Mouse (Mus musculus): ENCODE measurements around the gene Olfr198. TPM values are rescaled to one million over a fixed set of nuclear protein-coding genes. Genes with fewer than 3 reads are reported as not detected.
"Not testable (repeated sequence)": the region's sequence is repeated elsewhere in the genome, so short reads cannot be mapped to it uniquely, and the experiment has no call there.

The Olfr198 gene
- not detected for total RNA-seq (2021)

DNA sequence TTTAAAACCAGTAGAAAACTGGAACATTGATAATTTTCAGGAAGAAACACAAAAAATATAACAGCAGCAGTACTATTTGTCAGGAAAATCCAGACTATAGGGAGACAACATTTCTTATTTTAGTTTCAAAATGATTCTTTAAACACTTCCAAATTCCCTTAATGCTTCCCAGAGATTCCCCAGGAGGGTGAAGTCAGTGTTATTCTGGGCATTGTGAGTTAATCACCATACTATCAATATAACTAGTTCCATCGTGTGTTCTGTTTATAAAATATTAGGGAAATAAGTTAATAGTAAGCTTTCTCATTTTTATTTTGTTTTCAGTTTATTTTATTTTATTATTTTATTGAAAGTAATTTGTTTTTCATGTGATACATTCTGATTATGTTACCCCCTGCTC lies at the start of gene Olfr198:
Gene Olfr198, minus strand, starts transcription at position 101 of the 400 bp plus-strand sequence.
- not testable (repeated sequence) for DNase-seq

DNA sequence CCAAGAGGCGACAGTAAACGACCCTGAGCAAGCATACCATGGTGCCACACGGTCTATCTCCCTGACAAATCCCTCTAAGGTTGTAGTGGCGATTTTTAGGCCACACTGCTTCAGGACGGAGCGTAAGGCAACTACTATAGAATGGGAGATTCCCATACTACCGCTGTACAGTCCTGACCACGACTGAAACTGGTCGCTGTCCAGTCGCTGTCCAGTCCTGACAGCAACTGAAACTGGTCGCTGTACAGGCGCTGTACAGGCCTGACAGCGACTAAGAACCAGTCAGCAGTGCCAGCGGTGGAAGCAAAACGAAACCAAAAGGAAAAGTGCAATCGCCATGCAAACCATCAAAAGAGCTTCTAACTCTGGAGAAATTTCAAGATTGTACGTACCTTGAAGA lies 46.4 kb upstream of the Olfr198 start:
- DNase-seq = no peak

GRCm38 (mm10) chr16:59219667-59220066 lies 16.3 kb upstream of the Olfr198 start, which contains the start of gene Olfr199:
Olfr199 (minus strand) TSS chr16:59219767.
- not testable (repeated sequence) for DNase-seq

DNA sequence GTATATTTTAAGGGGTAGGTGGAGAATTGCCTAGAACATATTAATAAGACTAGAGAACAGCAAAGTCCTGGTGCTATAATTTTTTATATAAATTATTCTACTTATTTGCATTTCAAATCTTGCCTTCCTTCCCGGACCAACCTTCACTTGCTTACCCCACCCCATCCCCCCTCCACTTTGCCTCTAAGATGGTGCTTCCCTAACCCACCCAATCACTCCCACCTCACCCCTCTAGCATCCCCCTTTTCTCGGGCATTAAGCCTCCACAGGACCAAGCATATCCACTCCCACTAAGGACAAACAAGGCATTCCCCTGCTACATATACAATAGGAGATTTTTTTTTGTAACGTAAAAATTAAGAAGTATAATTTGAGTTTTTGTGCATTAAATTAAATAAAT lies 14.5 kb upstream of the Olfr198 start:
- not testable (repeated sequence) for DNase-seq

DNA sequence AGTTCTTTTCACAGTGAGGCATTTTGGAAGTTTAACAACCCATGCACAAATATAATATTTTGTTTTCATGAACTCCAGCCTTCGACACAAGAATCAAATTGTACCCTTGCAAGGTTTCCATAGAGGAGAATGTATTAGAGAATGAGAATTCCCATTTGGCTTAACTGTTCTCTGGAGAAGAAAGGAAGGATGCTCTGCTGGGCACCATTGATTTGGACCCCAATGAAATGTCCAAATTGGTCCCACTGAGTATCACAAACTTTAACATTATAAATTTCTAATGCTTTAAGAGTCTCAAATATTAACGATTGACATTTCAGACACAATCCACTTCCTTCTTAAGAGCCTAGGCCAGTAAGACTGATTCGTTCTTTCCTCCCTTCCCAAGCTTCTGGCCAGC lies 33.0 kb downstream of the Olfr198 start, which contains the start of gene Olfr196:
Gene Olfr196, minus strand, starts transcription at position 101 of the 400 bp plus-strand sequence.
- no peak for DNase-seq

GRCm38 (mm10) chr16:59151996-59152395 lies 51.3 kb downstream of the Olfr198 start:
- DNase-seq = no peak

Other genes with a start within 250 kb of the Olfr198 start
- gene Olfr183, start 208.2 kb downstream of the Olfr198 start, total RNA-seq (2021) = not detected
- not detected for gene Olfr186, start 173.2 kb downstream of the Olfr198 start, total RNA-seq (2021)
- gene Olfr187, start 163.8 kb downstream of the Olfr198 start, total RNA-seq (2021) = not detected
- gene Olfr190, start 125.5 kb downstream of the Olfr198 start, total RNA-seq (2021) = not detected
- gene Olfr191, start 113.7 kb downstream of the Olfr198 start, total RNA-seq (2021) = not detected
- not detected for gene Olfr193, start 91.7 kb downstream of the Olfr198 start, total RNA-seq (2021)
- gene Olfr194, start 82.5 kb downstream of the Olfr198 start, total RNA-seq (2021) = not detected
- gene Olfr195, start 56.5 kb downstream of the Olfr198 start, total RNA-seq (2021) = not detected
- not detected for gene Olfr196, start 33.1 kb downstream of the Olfr198 start, total RNA-seq (2021)
- gene Olfr199, start 16.2 kb upstream of the Olfr198 start, total RNA-seq (2021) = not detected
- gene Olfr201, start 69.1 kb upstream of the Olfr198 start, total RNA-seq (2021) = not detected
- not detected for gene Olfr202, start 83.3 kb upstream of the Olfr198 start, total RNA-seq (2021)
- gene Olfr203, start 95.3 kb upstream of the Olfr198 start, total RNA-seq (2021) = not detected
- gene Olfr204, start 114.7 kb upstream of the Olfr198 start, total RNA-seq (2021) = not detected
- gene Olfr205, start 127.6 kb upstream of the Olfr198 start, total RNA-seq (2021) = not detected
- not detected for gene Olfr206, start 145.7 kb upstream of the Olfr198 start, total RNA-seq (2021)
- gene Olfr209, start 160.5 kb upstream of the Olfr198 start, total RNA-seq (2021) = not detected
- not detected for gene Gabrr3, start 203.8 kb upstream of the Olfr198 start, total RNA-seq (2021)